Mouse (Mus musculus): ENCODE results near the gene Foxd1.

Foxd1 gene

DNA sequence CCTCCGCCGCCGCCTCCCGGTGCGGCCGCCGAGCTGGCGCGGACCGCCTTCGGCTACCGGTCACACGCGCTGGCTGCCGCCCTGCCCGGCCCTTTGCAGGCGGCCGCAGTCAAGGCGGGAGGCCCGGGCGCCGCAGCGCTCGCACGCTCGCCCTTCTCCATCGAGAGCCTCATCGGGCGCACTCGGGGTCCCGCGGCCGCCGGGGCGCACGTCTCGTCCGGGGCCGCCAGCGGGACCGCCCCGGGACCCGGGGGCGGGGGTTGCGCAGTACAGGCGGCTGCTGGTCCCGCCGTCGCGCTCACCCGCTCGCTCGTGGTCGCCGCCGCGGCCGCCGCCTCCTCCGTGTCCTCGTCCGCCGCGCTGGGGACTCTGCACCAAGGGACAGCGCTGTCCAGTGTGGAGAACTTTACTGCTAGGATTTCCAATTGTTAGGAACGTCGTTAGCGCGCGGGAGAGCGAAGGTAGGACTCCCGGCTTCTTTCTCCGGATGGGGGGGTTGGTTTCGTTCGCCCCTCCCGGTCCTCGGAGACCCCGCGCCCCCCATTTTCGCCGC, 1.6 kb downstream of the Foxd1 start:
- peak in 1 of 2 experiments; percentile 8 for DNase-seq

DNA sequence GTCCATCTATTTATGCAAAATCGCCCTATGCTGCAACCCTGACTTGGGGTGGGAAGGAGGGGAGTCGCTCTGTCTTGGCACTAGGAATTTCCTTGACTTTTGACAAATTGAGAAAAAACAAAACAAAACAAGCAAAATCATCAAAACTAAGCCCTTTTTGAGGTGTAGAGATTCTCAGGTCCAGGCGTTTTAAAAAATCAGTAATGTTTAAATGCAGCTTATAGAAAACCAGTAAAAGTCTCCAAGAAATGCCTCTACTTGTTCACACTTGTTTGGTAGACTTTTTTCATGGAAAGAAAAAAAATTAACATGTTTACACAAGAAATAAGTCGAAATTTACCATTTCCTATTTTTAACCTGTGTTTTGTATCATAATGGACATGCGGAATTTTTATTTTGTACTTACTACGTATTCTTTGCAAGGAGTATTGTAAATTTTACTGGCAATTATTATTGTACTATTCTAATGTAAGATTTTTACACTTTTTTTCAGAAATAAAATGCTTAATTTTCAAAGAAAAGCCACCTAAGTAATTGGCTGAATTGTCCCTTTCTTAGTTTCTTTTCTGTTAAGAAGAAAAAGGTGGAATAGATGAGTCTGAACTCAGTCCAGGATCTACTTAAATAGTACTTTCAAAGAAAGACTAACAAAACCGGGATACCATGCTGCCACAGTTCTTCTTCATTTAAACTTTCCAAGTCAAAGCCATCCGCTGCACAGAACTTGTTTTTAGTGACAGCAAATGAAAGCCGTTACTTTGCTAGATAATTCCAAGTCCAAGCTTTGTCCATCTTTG, 2.3 kb downstream of the Foxd1 start:
- DNase-seq: no peak

DNA sequence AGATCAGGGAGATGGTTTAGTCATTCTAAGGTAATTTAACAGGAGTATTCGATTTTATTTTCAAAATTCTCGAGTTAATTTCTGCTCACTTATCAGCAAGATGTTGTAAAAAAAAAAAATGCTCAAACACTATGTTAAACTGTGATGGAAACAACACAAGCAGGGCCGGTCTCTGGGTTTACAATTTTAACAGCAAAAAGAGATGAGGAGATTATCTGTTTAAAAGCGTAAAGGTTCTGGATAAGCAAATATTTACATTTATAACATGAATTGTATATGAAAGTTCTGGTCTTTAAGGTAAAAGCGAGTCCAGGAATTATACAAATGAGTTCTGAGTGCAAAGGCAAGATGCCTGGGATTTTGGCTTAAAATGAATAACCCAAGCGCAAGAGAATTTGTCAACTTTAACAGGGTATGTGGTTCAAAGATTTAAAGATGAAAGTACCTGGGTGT, 3.0 kb downstream of the Foxd1 start:
- no peak for DNase-seq

DNA sequence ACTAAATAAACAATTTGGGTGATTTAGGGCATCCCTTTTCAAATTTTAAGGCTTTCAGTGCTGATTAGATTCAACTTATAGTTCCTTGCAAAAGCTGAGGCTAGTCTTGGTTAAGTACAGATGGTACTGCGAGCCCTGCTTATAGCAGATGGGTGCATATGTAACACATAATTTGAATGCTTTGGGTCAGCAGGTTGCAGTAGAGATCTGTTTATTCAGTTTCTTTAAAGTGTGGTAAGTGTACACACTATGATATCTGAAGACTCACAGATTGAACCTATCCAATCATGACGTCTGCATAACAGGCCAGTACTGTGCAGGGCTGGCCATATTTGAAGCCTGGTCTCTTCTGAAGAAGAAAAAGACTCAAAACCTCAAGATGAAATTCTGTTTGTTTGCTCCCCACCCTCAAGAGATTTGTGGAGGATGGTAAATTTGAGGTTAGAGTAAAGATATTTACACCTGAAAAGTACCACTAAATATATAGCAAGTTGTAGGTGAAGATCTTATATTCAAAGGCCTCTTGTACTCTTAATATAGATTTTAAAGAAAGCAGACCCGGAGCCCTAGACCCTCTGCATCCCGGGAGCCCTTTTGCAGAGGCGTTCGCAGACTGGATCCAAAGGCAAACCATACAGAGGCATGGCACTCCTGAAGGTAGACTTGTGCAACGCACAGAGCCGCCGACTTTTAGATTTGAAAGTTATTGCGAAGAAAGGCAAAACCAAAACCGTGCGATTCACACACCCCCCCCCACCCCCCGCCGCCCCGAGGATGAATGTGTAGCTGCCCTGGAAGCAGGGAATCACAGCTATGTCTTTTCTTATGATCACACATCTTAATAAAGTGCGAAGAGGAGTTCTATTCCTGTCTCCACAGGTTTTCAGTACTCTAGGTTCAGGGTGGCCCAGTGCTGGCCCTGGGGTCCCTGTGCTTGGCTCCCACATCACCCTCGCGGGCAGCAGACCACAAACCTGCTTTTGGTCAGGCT, 3.7 kb downstream of the Foxd1 start:
- DNase-seq: no peak

DNA sequence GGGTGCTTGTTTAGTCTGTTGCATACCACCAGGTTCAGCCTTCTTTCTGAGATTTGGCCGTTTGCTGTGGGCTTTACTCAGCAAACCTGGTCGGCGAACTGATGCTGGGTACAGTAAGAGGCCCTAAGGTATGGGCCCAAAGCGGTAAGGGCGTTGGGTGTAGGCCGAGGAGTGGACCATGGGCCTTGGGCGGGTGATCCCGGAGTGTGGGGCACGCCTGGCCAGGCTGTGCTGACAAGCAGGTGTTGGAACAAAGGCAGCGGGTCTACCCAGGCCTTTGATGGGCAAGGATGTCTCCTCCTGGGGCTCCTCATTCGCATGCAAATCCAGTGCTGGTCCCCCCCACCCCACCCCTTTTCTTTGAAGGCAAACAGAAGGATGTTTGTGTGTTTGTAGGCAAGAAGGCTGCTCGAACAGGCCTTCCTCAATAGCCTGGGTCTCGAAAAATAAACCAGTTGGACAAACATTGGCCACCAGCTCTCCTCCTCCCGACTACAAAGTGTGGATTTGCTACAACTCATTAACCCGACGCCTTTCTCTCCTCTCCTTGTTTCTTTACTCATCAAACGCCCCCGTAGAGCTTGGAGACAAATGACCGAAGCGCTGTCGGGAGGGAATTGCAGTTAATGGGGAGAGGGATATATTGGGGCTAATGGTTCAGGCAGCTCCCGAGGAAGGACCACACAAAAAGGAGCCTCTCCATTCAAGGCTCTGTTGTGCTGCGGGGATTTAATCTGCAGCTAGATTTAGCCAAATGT, 4.6 kb downstream of the Foxd1 start:
- no peak for DNase-seq

DNA sequence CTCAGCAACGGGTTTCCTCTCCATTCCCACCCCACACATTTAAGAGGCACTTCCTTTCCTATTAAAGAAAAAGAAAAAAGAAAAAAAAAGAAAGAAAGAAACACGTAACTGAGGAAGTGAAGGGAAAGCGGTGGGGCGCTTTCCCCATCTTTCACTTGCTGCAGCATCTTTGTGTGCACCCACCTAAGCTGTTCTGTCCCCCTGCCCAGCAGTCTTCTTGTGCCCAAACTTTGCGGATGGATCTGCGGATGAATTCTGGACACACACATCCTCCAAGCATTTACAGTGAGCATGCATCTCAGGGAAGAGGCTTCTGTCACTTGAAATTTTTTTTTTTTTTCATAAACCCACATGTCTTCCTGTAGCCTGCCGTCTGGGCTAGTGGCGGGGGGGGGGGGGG, 5.3 kb downstream of the Foxd1 start:
- no peak for DNase-seq

DNA sequence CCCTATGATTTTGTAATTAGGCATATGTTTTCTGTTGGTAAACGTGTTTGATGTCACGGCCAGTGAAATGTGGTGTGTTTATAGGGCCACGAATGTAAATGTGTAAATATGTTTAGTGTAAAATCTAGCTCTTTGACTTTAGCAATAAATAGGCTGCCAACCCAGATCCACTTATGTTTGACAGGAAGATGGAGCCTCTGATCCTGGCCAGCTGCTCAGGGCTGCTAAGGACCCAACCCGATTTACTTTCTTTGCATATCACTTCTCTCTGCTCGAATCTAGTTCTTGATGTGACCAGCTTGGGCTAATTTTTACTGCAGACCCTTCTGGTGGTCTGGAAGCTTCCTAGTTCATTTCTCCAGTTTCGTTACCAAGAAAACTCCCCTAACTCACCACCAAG, 6.3 kb downstream of the Foxd1 start:
- DNase-seq: no peak

DNA sequence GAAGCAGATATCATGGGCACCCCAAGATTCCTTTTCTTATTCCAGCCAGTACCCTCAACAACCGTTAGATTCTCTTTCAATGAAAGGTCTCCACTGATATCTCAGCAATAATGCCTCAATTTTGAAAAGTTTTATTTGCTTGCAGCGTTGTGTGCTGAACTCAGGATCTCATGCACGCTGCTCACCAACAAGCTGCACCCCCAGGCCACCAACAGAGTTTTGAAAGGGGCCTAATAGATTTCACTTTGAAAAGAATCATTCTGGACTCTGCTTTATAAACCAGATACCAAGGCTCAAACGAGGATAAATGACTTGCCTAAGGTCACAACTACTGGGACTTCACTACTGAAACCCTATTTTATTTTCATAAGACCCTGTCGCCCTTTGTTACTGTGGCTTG, 7.1 kb downstream of the Foxd1 start:
- DNase-seq: no peak

DNA sequence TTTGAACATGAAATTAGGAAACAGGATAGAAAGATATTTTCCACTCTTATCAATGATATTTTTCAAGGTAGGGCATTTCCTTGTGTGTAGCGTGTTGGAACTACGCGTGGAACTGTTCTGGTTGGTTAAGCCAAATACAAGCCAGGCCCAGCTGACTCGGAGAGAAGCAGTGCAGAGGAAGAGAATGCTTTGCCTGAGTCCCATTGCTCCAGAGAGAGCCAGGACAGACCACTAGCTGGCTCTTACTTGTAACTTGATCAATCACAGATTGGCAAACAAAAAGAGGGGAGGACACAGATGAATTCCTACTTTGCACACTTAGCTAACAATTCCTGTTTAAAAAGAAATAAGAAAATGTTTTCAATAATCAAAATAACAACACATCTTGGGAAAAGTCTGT, 9.0 kb downstream of the Foxd1 start:
- DNase-seq: no peak

DNA sequence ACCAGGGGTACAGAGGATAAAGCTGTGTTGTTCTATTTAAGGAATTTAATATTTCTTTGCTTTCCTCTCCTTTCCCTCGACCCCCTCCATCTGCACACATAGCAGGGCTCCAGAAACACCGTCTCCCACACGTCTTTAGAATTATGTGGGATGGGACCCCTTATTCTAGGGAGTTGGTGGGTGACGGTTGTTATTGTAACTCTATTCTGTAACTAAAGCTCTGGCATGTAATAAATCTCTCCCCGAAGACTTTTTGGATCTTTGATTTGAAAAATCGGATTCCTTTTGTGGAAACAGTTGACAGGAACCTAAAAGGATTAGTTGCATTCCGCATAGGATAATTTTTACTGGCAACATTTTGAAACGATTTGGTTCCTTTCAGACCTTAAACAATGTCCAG, 11.0 kb downstream of the Foxd1 start:
- DNase-seq: no peak

DNA sequence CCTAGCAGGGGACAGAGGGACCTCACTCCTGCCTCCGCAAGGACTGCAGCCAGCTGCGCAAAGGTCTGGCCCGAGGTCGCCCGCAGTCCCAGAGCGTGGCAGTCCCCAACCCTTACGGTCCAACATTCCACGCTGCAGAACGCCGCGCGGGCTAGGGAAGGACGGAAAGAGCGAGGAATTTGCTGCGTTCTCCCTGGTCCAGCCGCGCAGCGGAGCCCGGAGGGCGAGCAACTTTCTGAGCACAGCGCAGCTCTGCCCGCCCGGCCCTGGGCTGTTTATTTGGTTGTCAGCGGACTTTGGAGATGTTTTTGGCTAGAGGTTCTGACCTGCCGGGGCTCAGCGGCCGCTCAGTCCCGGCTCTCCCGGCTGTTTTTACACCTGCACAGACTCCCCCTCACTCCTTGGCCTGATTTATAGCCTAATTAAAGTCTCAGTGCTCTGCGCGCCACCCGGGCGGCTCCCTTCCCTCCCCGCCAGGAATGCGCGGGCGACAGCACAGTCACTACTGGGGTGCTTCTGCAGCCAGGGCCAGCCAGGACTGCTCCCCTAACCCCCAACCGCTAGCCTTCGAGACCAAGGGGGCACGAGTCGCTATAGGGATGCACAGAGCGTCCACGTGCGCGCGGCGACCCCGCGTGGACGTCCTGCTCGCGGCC, 11.9 kb downstream of the Foxd1 start:
- DNase-seq: no peak

DNA sequence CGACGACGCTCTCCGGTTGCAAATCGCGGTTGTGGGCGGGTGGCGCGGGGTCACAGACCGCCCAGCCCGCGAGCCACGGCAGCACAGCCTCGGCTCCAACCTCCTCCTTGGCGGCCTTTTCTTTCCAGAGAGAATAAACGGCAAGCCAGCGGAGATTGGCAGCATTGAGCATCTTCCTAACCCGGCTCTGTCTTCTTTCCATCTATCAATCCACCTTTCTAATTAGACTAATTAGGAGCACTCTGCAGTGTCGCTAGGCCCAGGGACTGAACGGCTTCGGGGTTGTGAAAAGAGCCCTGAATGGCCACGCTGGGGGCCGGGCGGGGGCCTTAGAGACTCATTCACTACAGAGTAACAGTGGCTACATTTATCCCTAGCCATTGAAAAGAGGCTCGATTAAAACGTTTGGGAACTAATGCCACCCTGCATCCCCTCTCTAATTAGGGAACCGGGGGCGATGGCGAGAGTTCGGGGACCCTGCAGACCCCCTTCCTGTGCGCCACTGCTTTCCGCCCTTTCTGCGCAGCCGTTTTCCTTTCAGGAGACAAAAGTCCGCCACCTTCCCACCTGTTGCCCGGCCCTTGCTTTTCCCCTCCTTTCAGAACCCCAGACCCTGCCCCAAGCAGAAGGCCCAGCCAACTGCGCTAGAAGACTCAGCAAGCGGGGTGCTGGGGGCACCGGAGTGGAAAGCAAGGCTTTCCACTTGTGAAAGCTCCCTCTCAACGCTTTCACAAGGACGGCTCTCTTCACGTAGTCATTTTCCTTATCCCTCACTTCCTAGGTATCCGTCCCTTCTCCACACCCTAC, 12.6 kb downstream of the Foxd1 start:
- DNase-seq: no peak

DNA sequence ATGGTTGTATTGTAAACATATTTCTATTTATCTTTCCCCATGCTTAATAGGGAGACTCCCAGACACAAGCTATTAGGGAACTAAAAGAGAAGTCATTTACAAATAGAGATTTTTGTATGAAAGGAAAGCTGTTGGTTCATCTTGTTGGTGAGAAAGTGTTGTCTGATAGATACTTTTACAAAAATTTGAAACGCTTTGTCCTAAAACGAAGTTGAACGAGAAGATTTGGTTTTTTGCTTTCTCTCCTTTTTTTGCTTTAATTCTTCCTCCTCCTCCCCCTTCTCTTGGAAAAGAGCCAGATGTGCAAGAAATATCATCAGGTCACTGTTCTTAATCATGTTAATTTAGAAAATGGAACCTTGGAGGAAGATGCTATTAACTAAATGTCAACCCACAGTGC, 13.6 kb downstream of the Foxd1 start:
- no peak for DNase-seq

DNA sequence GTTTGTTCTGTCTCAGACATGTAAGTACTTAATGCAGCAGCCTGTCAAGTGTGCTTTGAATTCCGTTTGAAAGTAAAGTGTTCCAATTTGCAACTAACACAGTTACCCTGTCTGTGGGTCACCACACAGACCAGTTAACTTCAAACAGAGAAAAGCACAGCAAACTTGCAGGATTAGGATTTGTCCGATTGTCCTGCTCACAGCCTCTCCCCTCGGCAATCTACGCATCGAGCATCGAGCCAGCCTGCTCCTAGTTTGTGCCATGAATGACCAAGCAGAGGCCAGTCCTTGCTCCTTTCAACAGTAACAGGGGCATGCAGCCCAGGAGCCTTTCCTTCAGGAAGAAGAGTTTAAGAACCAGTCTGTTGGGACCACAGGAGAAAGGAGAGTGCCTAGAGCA, 15.0 kb downstream of the Foxd1 start:
- DNase-seq: no peak

DNA sequence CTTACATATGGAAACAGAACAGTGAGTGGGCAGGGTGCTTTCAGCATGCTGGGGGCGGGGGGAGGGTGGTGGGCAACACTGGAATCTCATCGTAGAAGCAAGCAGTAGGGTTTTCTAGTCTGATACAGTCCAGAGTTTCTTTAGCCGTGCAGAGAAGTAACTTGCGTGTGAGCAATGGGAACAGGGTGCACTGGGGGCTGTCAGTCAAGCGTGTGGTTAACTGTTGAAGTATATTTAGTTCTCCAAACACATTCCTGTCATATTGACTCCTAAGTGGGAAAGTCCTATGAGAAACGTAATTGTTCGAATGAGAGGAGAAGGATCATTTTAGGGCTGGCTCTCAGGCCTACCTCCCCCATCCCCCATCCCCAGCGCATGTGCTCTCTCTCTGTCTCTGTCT, 20.5 kb downstream of the Foxd1 start:
- no peak for DNase-seq

DNA sequence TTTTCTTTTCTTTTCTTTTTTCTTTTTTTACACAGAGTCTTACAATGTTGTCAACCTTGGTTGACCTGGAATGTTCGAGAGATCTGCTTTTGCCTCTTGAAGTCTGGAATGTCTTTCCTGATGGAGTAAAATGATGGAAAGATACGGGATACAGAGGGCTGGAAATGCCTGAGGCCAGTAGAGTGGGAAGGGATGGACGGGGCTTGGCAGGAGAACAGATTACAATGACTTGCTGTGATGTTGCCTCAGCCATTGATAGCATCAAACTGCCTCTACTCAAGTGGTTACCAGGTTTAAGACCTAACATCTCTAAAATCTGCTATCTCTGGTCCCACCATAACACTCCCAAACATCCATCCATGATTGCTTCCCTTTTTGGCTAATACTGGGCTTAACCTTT, 20.9 kb downstream of the Foxd1 start:
- no peak for DNase-seq

DNA sequence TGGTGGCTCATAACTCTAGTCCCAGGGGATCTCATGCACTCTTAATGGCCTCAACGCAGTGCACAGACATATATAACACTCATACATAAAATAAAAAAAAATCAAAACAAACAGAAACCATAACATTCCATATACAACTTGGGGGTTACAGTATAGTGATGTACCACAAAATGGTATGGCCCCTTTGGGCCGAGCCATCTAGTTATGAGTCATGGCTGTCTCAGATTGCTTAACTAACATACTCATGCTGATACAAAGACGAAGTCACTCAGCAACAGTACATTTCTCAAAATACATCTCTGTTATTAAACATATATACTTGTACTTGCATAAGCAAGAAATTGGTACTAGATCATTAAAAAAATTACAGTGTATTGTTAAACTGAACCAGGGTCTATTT, 23.7 kb downstream of the Foxd1 start:
- no peak for DNase-seq

DNA sequence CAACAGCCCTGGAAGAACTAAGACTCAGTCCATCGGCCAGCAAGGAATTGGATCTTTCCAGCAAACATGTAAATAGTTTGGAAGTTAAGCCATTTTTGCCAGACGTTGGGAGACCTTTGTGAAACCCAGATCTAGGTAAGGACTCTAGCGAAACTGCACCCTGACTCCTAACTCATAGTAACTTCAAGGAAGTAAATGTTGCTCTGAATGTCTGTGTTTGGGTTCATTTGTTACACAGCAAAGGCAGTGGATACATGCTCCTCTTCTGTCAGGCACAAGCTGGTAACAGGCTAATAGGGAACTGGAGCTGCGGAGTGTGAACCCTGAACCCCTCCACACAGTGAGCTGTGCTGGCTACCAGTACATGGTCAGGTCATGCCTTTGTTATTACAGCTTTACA, 28.7 kb downstream of the Foxd1 start:
- DNase-seq: no peak

DNA sequence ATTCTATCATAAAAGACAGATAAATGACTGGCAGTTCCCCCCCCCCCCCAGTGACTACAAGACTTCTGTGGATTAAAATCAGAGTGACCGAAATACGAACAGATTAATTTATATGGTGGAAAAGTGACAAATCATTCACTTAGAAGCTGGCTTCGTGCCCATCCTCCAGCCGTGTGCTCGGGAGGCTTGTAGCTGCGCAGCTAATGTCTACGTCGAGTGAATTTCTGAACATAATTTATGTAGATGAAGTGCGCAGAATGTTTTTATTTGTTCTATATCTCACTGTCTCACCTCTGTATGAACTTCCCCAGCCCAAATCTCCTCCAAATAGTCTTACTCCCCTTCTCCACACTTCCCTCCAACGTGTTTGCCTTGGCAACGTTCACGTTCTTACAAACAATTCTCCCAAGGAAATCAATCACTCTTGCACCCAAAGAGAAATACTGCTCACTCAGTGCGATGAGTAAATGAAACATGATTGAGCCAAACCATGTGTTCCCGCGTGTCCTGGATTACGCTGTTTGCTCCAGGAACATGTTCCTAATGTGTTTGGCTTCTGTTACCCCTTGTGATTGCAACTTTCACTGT, 30.0 kb downstream of the Foxd1 start:
- DNase-seq: no peak

DNA sequence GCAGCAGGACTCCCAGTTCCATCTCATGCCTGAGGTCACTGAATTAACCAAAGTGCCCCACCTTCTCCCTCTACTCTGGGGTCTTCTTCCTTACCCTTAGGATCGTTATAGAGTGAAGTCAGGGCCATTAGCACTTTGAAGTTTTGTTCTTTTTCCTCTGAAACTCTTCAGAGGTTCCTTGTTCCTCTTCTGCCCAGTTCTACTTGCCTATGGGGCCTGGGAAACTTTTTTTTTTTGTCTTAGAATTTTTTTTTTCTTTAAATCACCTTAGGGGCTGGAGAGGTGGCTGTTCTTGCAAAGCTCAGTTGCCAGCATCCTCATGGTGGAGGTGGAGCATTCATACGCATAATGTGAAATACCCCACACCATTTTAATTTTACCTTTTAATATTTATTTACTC, 31.8 kb downstream of the Foxd1 start:
- no peak for DNase-seq

DNA sequence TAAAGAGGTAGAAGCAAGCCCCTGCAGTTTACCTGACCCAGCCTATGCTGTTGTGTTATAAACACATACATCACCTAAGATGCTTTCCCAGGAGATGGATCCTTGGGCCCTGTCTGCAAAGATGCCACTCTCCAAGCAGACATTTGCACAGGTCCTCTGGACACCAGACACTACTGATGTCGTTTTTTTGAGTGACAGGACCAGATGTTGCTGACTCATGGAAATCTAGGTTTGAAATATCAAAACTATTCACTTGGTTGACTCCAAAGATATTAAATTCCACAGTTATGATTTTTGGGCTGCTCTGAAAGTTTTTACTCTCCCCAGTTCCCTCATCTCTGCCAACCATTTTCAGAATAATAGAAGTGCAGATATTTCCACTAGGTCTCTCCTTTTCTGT, 35.0 kb downstream of the Foxd1 start:
- no peak for DNase-seq

All from spleen, adult 18-20 months (tissue).